Mouse (Mus musculus): ENCODE measurements at regions not wholly inside any gene's neighbourhood (a gene's known extent, or its start where the extent isn't known, plus 50 kb on each side); places are given as distances from the start of the nearest gene placed in this dataset.

GRCm38 (mm10) chr16:77401185-77401943 lies 200.5 kb downstream of the Gm11146 start:
- DNase-seq (ENCODE audit: low spot score): no peak
- peak overlapping the region; percentile 62 for H3K27ac ChIP-seq (ENCODE audit: low read depth)
- no peak overlapping the region for H3K4me3 ChIP-seq (ENCODE audit: low read depth, low read length)
- peaks cover 9% of the 10 kb centered on the region for H3K4me1 ChIP-seq (replicated peaks; ENCODE audit: control insufficient read depth, insufficient read depth, low read length)
- no peaks in the 10 kb centered on the region for H3K27me3 ChIP-seq (replicated peaks; ENCODE audit: control insufficient read depth, insufficient read depth, low read length)
- H3K9me3 ChIP-seq (ENCODE audit: control insufficient read depth, low read length): no peaks in the 10 kb centered on the region
- peak overlapping the region; percentile 48 for H3K4me2 ChIP-seq (ENCODE audit: low read length)
- no peaks in the 10 kb centered on the region for H3K36me3 ChIP-seq (ENCODE audit: control insufficient read depth, insufficient read depth, low read length)
- H3K9ac ChIP-seq (ENCODE audit: low read length): no peak overlapping the region
- 59% methylated on average over 4 of the region's 4 CpGs for WGBS
- ATAC-seq (replicated peaks; ENCODE audit: low FRiP score, low TSS enrichment, low read depth): no peak

GRCm38 (mm10) chr16:77400276-77400891 lies 201.5 kb downstream of the Gm11146 start:
- peak overlapping the region; percentile 22 for H3K4me3 ChIP-seq (ENCODE audit: low read depth, low read length)
- DNase-seq (ENCODE audit: low spot score) (peak; percentile 79), ATAC-seq (replicated peaks; ENCODE audit: low FRiP score, low TSS enrichment, low read depth) (peak; percentile 43; the same call in 1 of the 2 replicates)
- no peaks in the 10 kb centered on the region for H3K27me3 ChIP-seq (replicated peaks; ENCODE audit: control insufficient read depth, insufficient read depth, low read length)
- peak overlapping the region; percentile 48 for H3K4me2 ChIP-seq (ENCODE audit: low read length)
- WGBS: 3% methylated on average over 13 of the region's 13 CpGs
- peak overlapping the region; percentile 62 for H3K27ac ChIP-seq (ENCODE audit: low read depth)
- peak overlapping the region; percentile 35 for H3K9ac ChIP-seq (ENCODE audit: low read length)
- peaks cover 7% of the 10 kb centered on the region for H3K4me1 ChIP-seq (replicated peaks; ENCODE audit: control insufficient read depth, insufficient read depth, low read length)
- H3K36me3 ChIP-seq (ENCODE audit: control insufficient read depth, insufficient read depth, low read length): no peaks in the 10 kb centered on the region
- no peaks in the 10 kb centered on the region for H3K9me3 ChIP-seq (ENCODE audit: control insufficient read depth, low read length)

- no peaks in the 10 kb centered on the region for H3K27me3 ChIP-seq (replicated peaks; ENCODE audit: control insufficient read depth, insufficient read depth, low read length)
- H3K4me2 ChIP-seq (ENCODE audit: low read length): peak overlapping the region; percentile 48
- peak; percentile 38 for ATAC-seq (replicated peaks; ENCODE audit: low FRiP score, low TSS enrichment, low read depth)
- peak overlapping the region; percentile 22 for H3K4me3 ChIP-seq (ENCODE audit: low read depth, low read length)
- no peaks in the 10 kb centered on the region for H3K36me3 ChIP-seq (ENCODE audit: control insufficient read depth, insufficient read depth, low read length)
- peak overlapping the region; percentile 62; the same call in 1 of the 2 replicates for H3K27ac ChIP-seq (ENCODE audit: low read depth)
- no peaks in the 10 kb centered on the region for H3K9me3 ChIP-seq (ENCODE audit: control insufficient read depth, low read length)
- DNase-seq (ENCODE audit: low spot score): peak; percentile 61
- H3K9ac ChIP-seq (ENCODE audit: low read length): peak overlapping the region; percentile 35; the same call in 1 of the 2 replicates
- H3K4me1 ChIP-seq (replicated peaks; ENCODE audit: control insufficient read depth, insufficient read depth, low read length): peaks cover 6% of the 10 kb centered on the region
- 11% methylated on average over 10 of the region's 10 CpGs for WGBS
Observed at GRCm38 (mm10) chr16:77399846-77400275, 202.0 kb downstream of the Gm11146 start.

- Histone ChIP-seq H3K4me1 (replicated peaks; ENCODE audit: control insufficient read depth, insufficient read depth, low read length) (no peaks in the 10 kb centered on the region), H3K9me3 (ENCODE audit: control insufficient read depth, low read length) (no peaks in the 10 kb centered on the region), H3K36me3 (ENCODE audit: control insufficient read depth, insufficient read depth, low read length) (no peaks in the 10 kb centered on the region), H3K4me3 (ENCODE audit: low read depth, low read length) (no peak overlapping the region), H3K4me2 (ENCODE audit: low read length) (no peak overlapping the region), H3K9ac (ENCODE audit: low read length) (no peak overlapping the region), H3K27ac (ENCODE audit: low read depth) (no peak overlapping the region), H3K27me3 (replicated peaks; ENCODE audit: control insufficient read depth, insufficient read depth, low read length) (no peaks in the 10 kb centered on the region)
- no peak; the same call in 1 of the 2 replicates for ATAC-seq (replicated peaks; ENCODE audit: low FRiP score, low TSS enrichment, low read depth)
- WGBS: 53% methylated on average over 3 of the region's 3 CpGs
- no peak for DNase-seq (ENCODE audit: low spot score)
Observed at GRCm38 (mm10) chr16:77394054-77394716, 207.7 kb downstream of the Gm11146 start.

- DNase-seq (ENCODE audit: low spot score): no peak
- no peak overlapping the region for H3K4me2 ChIP-seq (ENCODE audit: low read length)
- H3K4me1 ChIP-seq (replicated peaks; ENCODE audit: control insufficient read depth, insufficient read depth, low read length): no peaks in the 10 kb centered on the region
- H3K36me3 ChIP-seq (ENCODE audit: control insufficient read depth, insufficient read depth, low read length): no peaks in the 10 kb centered on the region
- no peak overlapping the region for H3K4me3 ChIP-seq (ENCODE audit: low read depth, low read length)
- H3K27me3 ChIP-seq (replicated peaks; ENCODE audit: control insufficient read depth, insufficient read depth, low read length): no peaks in the 10 kb centered on the region
- no peak overlapping the region for H3K27ac ChIP-seq (ENCODE audit: low read depth)
- ATAC-seq (replicated peaks; ENCODE audit: low FRiP score, low TSS enrichment, low read depth): no peak
- H3K9me3 ChIP-seq (ENCODE audit: control insufficient read depth, low read length): no peaks in the 10 kb centered on the region
- WGBS: 81% methylated on average over 5 of the region's 5 CpGs
- no peak overlapping the region for H3K9ac ChIP-seq (ENCODE audit: low read length)
Observed at GRCm38 (mm10) chr16:77393470-77393869, 208.4 kb downstream of the Gm11146 start.

GRCm38 (mm10) chr16:77392205-77392604 lies 209.7 kb downstream of the Gm11146 start:
- WGBS: 67% methylated on average over 4 of the region's 4 CpGs
- H3K9me3 ChIP-seq (ENCODE audit: control insufficient read depth, low read length): no peaks in the 10 kb centered on the region
- H3K9ac ChIP-seq (ENCODE audit: low read length): no peak overlapping the region
- no peak overlapping the region for H3K27ac ChIP-seq (ENCODE audit: low read depth)
- H3K4me1 ChIP-seq (replicated peaks; ENCODE audit: control insufficient read depth, insufficient read depth, low read length): no peaks in the 10 kb centered on the region
- no peak for ATAC-seq (replicated peaks; ENCODE audit: low FRiP score, low TSS enrichment, low read depth)
- no peaks in the 10 kb centered on the region for H3K27me3 ChIP-seq (replicated peaks; ENCODE audit: control insufficient read depth, insufficient read depth, low read length)
- DNase-seq (ENCODE audit: low spot score): no peak
- no peak overlapping the region for H3K4me2 ChIP-seq (ENCODE audit: low read length)
- H3K36me3 ChIP-seq (ENCODE audit: control insufficient read depth, insufficient read depth, low read length): no peaks in the 10 kb centered on the region
- H3K4me3 ChIP-seq (ENCODE audit: low read depth, low read length): no peak overlapping the region

- DNase-seq (ENCODE audit: low spot score) (no peak), ATAC-seq (replicated peaks; ENCODE audit: low FRiP score, low TSS enrichment, low read depth) (no peak)
- Histone ChIP-seq H3K9me3 (ENCODE audit: control insufficient read depth, low read length) (no peaks in the 10 kb centered on the region), H3K27me3 (replicated peaks; ENCODE audit: control insufficient read depth, insufficient read depth, low read length) (no peaks in the 10 kb centered on the region), H3K9ac (ENCODE audit: low read length) (no peak overlapping the region), H3K27ac (ENCODE audit: low read depth) (no peak overlapping the region), H3K4me2 (ENCODE audit: low read length) (no peak overlapping the region), H3K4me1 (replicated peaks; ENCODE audit: control insufficient read depth, insufficient read depth, low read length) (peaks cover 4% of the 10 kb centered on the region; the same call in 1 of the 2 replicates), H3K4me3 (ENCODE audit: low read depth, low read length) (no peak overlapping the region), H3K36me3 (ENCODE audit: control insufficient read depth, insufficient read depth, low read length) (no peaks in the 10 kb centered on the region)
- 53% methylated on average over 6 of the region's 6 CpGs for WGBS
Observed at GRCm38 (mm10) chr16:77384021-77384729, 217.7 kb downstream of the Gm11146 start.

- Histone ChIP-seq H3K4me3 (ENCODE audit: low read depth, low read length) (no peak overlapping the region), H3K27me3 (replicated peaks; ENCODE audit: control insufficient read depth, insufficient read depth, low read length) (no peaks in the 10 kb centered on the region), H3K9me3 (ENCODE audit: control insufficient read depth, low read length) (no peaks in the 10 kb centered on the region), H3K27ac (ENCODE audit: low read depth) (no peak overlapping the region), H3K4me1 (replicated peaks; ENCODE audit: control insufficient read depth, insufficient read depth, low read length) (peaks cover 4% of the 10 kb centered on the region; the same call in 1 of the 2 replicates), H3K9ac (ENCODE audit: low read length) (no peak overlapping the region), H3K36me3 (ENCODE audit: control insufficient read depth, insufficient read depth, low read length) (no peaks in the 10 kb centered on the region), H3K4me2 (ENCODE audit: low read length) (no peak overlapping the region)
- 79% methylated on average over 2 of the region's 2 CpGs for WGBS
- ATAC-seq (replicated peaks; ENCODE audit: low FRiP score, low TSS enrichment, low read depth) (no peak), DNase-seq (ENCODE audit: low spot score) (no peak)
Observed at GRCm38 (mm10) chr16:77382790-77383189, 219.1 kb downstream of the Gm11146 start.

All from intestine, embryonic 14.5 days (tissue).